Mouse (Mus musculus) CD4-positive, CD25-positive, alpha-beta regulatory T cell, adult 4 months (primary cell): ENCODE data around the gene Cul1. TPM values are rescaled to one million over a fixed set of nuclear protein-coding genes. Genes with fewer than 3 reads are reported as not detected.
"Not testable (repeated sequence)": the region's sequence is repeated elsewhere in the genome, so short reads cannot be mapped to it uniquely, and the experiment has no call there.

Source experiments
- ATAC-seq: one replicate; pipeline ENCODE4 v1.8.0; 2017
- polyA plus RNA-seq, 2 experiments: library from polyadenylated mRNA; unstranded; fragments of 100-300 nt; shearing (Covaris generic); gene quantifications; one replicate each; pipeline ENCODE4 v1.2.1; 2017

The Cul1 gene
- 10 to 100 TPM; 52.0 to 74.3 TPM for polyA plus RNA-seq

GRCm38 (mm10) chr6:47453098-47453497 is at the start of gene Cul1:
Gene Cul1 (plus strand): TSS chr6:47453398.
- no peak for ATAC-seq

GRCm38 (mm10) chr6:47404419-47405382 is 48.5 kb upstream of the Cul1 start:
- no peak for ATAC-seq

GRCm38 (mm10) chr6:47412886-47413606 is 40.2 kb upstream of the Cul1 start:
- no peak for ATAC-seq

GRCm38 (mm10) chr6:47413656-47414055 is 39.5 kb upstream of the Cul1 start:
- no peak for ATAC-seq

- ATAC-seq: no peak
These were observed 34.5 kb upstream of the Cul1 start for GRCm38 (mm10) chr6:47418691-47419090.

GRCm38 (mm10) chr6:47420156-47420555 is 33.0 kb upstream of the Cul1 start:
- ATAC-seq: no peak

- no peak for ATAC-seq
These were observed 32.0 kb upstream of the Cul1 start for GRCm38 (mm10) chr6:47421221-47421620.

GRCm38 (mm10) chr6:47426136-47426535 is 27.1 kb upstream of the Cul1 start:
- ATAC-seq: no peak

- ATAC-seq: not testable (repeated sequence)
These were observed 26.6 kb upstream of the Cul1 start for GRCm38 (mm10) chr6:47426556-47426955.

GRCm38 (mm10) chr6:47432795-47433194 is 20.4 kb upstream of the Cul1 start:
- ATAC-seq: not testable (repeated sequence)

GRCm38 (mm10) chr6:47440080-47440479 is 13.1 kb upstream of the Cul1 start:
- no peak for ATAC-seq

- no peak for ATAC-seq
These were observed 5.5 kb upstream of the Cul1 start for GRCm38 (mm10) chr6:47447658-47448057.

GRCm38 (mm10) chr6:47453522-47454130 is 428 bp downstream of the Cul1 start:
- ATAC-seq: peak; percentile 25

GRCm38 (mm10) chr6:47454131-47454574 is 955 bp downstream of the Cul1 start:
- peak; percentile 72 for ATAC-seq

- peak; percentile 48 for ATAC-seq
These were observed 1.7 kb downstream of the Cul1 start for GRCm38 (mm10) chr6:47454575-47455571.

GRCm38 (mm10) chr6:47455843-47456242 is 2.6 kb downstream of the Cul1 start:
- ATAC-seq: no peak

- ATAC-seq: no peak
These were observed 3.7 kb downstream of the Cul1 start for GRCm38 (mm10) chr6:47456853-47457252.

- ATAC-seq: no peak
These were observed 12.2 kb downstream of the Cul1 start for GRCm38 (mm10) chr6:47465400-47465799.

- no peak for ATAC-seq
These were observed 13.3 kb downstream of the Cul1 start for GRCm38 (mm10) chr6:47466488-47466887.

GRCm38 (mm10) chr6:47467058-47467457 is 13.9 kb downstream of the Cul1 start:
- ATAC-seq: no peak

GRCm38 (mm10) chr6:47469760-47470159 is 16.6 kb downstream of the Cul1 start:
- no peak for ATAC-seq

GRCm38 (mm10) chr6:47472444-47472843 is 19.2 kb downstream of the Cul1 start:
- ATAC-seq: no peak
